Mouse (Mus musculus): Measurements from ENCODE around the gene Oprd1.

The Oprd1 gene

DNA sequence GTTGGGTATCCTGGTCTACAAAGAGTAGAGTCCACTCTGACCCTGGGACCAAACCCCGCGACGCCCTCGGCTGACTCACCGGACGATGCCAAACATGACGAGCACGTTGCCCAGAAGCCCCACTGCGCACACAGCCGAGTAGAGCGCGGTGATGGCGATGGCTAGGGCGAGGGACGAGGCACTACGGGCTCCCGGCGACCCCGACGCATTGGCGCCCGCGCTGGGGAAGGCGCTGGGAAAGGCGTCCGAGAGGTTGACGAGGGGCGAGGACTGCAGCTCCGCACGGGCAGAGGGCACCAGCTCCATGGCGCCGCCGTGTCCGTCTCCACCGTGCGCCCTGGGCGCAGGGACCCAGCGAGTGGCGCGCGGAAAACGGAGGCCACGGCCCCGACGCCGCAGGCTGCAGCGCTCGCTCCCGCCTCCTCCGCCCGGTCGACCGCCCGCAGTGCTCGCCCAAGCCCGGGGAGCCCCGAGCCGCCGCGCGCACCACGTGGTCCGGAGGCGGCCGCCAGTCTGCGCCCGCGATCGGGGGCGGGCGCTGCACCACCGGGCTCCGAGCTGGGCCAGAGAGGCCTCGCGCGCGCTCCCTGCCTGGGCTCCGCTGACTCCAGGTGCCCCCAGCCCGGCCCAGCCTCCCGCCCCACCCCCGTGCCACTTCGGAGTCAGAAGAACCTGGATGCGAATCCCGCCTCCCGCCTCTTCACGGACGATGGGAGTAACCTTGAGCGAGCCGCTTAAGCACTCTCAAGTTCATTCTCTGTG, at the start of gene Oprd1:
Oprd1 (minus strand) TSS at position 407 of the 762 bp plus-strand sequence.
- DNase-seq (ENCODE audit: low read depth, low spot score) = no peak

DNA sequence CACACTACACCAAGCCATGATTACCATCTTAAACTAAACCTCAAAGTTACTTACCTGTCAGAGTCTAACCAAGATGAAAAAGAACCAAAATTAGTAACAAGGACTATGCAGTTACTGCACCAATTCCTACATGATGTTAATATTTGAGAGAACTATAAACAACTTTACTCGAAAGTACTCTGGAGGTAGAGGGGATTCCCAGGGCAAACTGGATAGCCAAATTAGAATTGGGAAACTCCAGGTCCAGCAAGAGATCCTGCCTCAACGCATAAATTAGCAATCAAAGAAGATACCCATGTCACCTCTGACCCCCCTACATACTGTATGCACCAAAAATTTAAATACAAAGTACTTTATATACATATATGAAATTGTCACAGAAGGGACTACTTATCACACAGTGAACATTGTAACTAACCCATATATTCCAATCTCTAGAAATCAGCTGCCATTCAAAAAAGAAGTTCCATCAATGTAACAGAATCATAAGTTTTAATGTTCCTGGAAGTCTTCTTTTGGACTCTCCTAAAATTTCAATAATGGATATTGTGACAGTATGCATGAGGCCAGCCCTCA, 43.6 kb upstream of the Oprd1 start:
- DNase-seq (ENCODE audit: low read depth, low spot score) = no peak

DNA sequence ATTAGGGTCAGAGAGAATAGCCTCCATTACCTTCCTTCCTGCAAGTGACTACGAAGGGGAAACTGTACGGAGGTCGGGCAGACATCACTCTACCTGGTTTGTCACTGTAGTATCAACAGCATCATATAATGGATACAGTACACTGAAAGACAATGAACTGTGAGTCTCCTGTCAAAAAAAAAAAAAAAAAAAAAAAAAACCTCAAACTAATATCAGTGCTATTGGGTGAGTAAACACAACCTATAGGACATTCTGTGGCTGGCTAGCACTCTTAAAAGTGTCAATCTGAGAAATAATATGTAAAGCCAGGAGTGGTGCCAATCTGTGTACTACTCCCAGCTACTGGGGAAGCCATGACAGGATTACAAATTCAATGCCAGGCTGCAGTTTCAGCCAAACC, 38.9 kb upstream of the Oprd1 start:
- DNase-seq (ENCODE audit: low read depth, low spot score) = no peak

DNA sequence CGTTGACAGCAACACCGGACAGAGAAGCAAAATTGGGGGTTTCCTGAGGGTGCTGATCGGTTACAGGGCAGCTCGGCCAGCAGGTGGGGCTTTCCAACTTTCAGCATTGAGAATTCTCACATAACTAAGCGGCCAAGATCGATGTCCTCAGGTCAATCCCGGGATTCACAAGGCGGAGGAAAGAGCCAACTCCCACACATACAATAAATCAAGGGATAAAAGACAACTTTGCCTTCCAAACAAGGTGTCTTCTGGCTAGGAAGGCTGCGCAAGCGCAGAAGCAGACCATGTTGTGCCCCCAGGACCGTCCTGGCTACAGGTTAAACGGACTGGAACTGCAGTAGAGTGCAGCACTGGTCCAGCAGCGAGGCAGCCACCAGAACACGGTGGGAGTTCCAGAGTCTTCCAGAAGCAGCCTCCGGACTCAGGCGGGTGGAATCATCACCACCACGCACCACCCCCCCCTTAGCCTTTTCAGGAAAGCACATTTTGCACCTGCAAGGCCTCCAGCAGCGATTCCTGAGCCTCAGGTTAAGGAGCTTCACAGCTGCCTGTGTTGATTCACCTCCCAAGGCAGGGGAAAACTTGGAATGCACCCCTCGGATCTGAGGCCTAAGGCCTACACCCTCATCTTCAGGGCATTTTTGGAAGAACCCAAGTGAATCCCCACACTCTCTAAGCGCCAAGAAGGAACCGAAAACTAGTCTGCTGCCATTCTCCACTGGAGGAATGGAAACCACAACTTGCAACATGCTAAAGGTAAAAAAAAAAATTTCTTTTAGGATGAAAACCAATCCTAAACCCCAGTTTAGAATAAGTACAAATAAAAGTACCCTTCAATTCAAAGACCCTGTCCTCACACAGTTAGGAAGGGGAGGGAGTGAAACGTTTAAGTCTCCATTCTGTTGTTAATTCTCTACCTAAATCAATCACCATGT, 37.7 kb upstream of the Oprd1 start:
- DNase-seq (ENCODE audit: low read depth, low spot score) = no peak

DNA sequence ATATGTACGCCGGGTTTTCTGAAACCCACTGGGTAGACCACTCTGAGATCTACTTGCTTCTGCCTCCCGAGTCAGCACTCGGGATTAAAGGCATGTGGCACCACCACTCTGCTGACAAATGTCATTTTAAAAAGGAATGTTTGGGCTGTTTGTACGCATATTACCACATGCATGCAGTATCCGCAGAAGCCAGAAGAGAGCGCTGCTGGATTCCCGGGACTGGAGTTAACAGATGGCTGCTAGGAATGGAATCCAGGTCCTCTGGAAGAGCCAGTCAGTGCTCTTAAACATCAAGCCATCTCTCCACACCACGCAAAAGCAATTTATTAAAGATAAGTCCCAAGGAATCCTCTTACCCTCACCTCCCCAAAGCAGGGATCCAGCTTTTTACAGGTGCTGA, 36.4 kb upstream of the Oprd1 start:
- no peak for DNase-seq (ENCODE audit: low read depth, low spot score)

DNA sequence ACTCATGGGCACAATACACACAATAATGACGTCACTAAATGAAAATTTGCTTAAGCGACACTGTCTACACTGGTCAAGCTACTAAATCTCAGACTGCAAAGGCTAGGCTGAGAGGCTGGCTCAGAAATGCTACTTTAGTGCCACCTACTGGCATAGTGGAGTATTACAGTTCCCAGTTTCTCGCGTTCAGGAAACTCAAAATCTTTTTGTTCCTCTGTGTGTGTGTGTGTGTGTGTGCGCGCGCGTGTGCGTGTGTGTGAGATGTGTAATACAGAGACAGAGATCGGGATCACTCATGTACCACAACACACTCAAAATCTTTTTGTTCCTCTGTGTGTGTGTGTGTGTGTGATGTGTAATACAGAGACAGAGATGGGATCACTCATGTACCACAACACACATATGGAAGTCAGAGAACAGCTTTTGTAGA, 34.4 kb upstream of the Oprd1 start:
- DNase-seq (ENCODE audit: low read depth, low spot score) = peak; percentile 68

DNA sequence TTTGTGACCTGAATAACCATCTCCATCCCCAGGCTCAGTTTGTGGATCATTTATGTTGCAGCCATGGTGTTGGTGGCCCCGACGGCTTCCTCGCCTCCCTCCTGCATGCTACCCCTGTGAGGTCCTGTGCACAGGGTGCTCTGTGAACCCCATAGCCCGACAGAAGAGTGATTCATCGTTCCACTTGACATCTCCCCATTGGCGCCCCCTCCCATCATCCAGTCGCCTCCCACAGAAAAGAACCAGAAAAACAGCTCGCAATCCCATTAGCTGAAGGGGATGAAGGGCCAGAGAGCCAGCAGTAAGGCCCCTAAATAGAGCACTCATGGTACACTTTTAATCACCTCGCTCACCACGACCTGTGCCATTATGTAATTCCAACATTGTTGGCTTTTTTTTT, 32.2 kb upstream of the Oprd1 start:
- no peak for DNase-seq (ENCODE audit: low read depth, low spot score)

DNA sequence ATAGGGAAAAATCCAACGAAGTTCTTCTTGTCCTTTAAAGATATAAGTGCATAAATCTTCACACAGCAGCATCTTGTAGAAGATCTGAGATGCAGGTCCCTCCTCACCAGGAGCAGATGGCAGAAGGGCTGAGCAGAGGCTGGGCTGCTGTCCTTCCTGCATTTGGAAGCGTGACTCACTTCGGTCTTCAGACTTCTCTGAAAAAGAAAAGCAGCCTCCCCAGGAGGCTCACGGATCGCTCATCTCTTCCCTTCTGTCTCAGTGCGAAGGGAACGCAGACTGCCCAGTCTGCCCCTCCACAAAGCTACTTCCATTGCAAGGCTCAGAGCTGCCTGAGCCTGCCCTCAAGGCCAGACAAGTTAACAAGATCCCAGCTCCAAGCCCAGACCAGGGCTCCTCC, 26.6 kb upstream of the Oprd1 start:
- no peak for DNase-seq (ENCODE audit: low read depth, low spot score)

DNA sequence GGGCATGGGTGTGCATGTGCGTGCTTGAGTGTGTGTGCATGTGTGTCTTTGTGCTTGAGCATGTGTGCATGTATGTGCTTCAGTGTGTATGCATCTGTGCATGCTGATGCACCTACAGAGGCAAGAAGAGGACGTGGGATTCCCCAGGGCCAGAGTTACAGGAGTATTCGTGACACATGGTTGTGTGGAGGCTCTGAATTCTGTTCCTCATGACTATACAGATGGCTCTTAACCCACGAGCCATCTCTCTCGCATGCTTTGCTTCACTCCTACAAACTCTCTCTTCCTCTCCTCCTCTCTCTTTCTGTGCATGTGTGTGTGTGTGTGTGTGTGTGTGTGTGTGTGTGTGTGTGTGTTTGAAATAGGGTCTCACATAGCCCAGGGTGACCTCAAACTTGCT, 25.5 kb upstream of the Oprd1 start:
- no peak for DNase-seq (ENCODE audit: low read depth, low spot score)

DNA sequence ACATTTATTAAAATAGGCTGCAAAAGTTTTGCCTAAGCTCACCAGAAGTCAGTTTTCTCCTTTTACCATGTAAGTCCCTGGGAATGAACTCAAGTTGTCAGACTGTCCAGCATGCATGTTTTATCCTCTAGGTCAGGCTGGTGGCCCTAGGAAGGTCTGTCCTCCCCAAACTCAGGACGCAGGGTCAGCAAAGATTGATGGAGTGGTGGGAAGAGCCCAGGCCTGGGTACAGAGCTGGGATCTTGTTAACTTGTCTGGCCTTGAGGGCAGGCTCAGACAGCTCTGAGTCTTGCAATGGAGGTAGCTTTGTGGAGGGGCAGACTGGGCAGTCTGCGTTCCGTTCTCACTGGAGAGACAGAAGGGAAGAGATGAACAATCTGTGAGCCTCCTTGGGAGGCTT, 25.0 kb upstream of the Oprd1 start:
- DNase-seq (ENCODE audit: low read depth, low spot score) = no peak

DNA sequence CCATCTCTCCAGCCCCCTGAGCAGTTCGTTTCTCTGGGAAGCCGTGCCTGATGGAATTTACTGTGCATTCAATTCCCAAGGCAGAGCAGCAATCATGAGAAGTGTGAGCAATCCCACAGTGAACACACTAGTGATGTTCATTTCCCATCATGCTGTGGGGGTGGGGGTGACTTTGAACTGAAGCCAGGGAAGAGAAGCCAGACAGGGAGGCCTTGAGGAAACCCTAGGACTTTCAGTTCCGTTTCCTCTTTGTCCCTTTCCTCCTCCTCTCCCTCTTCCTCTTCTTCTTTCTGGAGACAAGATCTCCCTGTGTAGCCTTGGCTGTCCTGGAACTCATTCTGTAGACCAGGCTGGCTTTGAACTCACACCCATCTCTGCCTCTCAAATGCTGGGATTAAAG, 23.1 kb upstream of the Oprd1 start:
- DNase-seq (ENCODE audit: low read depth, low spot score) = no peak

DNA sequence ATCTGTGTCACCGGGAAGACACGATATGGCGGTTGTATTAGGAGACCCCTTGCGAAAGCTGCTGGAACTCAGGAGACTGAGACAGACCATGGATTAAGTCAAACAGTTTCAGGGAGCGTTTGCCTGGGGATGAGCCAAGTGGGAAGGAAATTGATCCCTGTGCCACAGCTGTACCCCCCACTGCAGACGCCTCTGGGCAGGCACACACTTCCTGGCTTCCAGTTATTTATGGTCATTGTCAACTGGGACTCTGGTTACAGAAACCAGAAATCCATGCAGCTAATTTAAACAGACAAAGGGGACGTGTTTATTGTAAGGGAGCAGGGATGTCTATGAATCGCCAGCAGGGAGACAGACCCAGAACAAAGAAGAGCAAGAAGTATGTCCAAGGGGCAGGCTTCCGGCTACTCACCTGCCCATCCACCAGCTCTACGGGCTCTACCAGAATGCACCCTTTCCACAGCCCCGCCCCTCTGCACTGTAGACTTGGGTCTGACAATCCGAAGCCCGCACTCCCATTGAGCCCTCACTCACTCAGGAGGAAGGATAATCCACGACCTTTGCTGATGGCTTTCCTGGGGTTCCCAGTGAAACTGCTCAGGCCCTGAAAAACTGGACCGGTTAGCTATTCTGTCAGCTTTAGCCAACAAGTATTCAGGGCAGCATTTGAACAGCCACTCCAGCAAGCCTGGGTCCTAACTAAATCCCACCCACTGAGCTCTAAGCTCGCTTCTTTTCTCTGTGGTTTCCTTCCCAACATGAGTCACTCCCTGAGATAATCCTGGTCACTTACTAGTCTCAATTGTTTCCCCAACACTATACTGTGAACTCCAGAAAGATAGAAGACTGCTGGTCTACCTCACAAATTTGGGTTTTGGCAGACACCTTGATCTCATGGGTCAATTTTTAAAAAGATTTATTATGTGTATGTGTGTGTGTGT, 22.3 kb upstream of the Oprd1 start:
- DNase-seq (ENCODE audit: low read depth, low spot score) = no peak

DNA sequence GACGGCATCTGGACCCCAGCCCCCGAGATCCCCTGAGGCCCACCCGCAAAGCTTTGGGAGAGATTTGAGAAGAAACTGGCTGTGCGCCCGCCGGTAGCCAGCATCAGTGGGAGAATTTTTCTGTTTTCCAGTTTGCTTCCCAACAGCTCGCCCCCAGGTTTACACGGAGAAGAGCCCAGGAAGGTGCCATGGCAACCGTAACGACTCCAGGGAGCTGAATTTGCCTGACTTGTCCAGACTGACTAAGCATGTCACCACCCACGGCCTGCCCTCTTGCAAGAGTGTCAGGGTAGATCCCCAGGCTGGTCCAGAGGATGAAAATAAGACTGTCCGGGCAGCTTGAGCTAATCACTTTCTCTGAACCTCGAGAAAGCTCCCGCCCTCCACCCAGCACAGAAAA, 21.4 kb upstream of the Oprd1 start:
- DNase-seq (ENCODE audit: low read depth, low spot score) = no peak

DNA sequence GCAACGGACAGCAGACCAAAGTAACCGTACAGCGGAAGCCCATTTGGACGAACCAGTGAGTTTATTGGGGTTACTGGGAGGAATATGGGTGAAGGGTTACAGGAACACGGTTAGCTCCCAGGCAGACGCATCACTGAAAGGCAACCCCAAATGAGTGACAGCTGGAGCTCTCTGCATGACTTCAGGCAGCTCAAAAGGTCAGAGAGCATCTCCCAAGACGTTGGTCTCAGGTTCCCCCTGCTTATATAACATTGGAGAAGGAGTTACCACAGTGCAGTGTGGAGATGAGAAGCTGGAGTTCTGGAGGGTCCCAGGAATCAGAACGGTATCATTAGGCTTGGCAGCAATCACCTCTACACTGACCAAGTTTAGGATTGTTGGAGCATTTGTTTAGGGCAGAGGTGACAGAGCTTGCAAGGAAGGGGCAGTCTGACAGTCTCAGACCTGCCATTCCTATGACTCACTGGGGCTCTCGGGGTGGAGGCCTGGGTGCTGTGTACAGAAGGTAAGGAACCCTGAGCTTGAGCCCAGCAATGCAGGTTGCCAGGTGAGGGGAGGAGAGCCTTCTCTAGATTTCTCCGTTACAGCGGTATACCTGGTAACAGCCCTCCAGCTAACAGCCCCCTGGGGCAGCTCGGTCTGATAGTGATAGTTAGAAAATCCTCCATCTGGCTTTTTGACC, 12.8 kb upstream of the Oprd1 start:
- no peak for DNase-seq (ENCODE audit: low read depth, low spot score)

DNA sequence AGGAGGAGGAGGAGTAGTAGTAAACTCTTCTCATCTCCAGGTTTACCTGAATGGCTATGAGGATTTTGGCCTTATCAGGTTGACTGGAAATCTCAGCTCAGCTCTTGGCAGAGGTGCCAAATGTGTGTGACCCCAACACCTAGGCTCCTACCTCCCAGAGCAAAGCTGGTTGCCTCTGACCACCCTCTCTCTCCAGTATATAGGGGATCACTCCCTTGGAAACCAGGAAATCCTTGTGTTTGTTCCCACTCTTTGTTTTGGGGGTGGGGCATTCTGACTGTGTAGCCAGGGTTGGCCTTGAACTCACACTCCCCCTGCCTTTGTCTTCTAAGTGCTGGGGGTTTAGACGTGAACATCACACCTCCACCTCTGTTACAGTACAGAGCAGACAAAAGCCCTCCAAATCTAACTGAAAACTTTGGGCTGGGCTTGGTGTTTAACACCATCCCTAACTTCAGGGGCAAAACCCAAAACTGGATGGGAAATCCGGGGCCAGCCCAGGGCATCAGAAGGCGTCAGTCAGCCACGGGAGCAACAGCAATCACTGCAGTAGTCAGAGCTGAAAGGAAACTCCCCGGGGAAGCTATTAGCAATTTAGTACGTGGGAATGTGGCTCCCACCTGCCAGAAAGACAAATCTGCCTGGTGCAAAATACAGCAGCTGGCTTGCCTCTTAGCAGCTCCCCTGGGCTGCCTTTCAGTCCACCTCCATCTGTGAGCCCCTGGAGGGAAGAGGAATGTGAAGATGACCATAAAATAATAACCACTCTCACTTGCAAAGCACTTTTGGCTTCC, 10.8 kb upstream of the Oprd1 start:
- DNase-seq (ENCODE audit: low read depth, low spot score) = no peak

DNA sequence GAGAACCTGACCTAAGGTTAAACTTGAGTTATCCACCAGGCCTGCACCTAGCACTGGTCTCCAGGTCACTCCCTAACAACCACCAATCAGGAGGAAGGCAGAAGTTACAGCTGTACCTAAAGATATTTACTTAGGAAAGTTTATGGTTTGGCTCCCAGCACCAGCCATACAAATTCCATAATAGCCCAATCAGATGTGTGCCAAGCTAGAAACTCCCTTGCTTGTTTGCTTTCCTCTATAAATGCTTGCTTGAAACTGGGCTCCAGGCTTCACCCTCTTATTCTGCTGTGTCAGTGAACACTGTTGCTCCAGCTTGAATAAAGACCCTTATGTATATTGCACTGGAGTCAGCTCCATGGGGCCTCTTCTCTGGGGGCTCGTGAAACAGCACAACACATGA, 7.4 kb upstream of the Oprd1 start:
- no peak for DNase-seq (ENCODE audit: low read depth, low spot score)

DNA sequence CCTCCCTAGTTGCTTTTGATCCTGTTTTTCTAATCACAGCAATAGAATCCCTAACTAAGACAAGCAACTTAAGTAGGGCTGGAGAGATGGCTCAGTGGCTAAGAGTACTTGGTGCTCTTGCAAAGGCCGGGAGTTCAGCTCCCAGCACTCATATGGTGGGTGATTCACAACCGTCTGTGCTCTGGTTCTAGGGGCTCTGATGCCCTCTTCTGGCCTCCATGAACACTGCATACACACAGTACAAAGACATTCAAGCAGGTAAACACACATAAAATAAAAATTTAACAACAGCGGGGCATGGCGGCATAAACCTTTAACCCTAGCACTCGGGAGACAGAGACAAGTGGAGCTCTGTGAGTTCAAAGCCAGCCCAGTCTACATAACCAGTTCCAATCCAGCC, 1.9 kb upstream of the Oprd1 start:
- no peak for DNase-seq (ENCODE audit: low read depth, low spot score)

DNA sequence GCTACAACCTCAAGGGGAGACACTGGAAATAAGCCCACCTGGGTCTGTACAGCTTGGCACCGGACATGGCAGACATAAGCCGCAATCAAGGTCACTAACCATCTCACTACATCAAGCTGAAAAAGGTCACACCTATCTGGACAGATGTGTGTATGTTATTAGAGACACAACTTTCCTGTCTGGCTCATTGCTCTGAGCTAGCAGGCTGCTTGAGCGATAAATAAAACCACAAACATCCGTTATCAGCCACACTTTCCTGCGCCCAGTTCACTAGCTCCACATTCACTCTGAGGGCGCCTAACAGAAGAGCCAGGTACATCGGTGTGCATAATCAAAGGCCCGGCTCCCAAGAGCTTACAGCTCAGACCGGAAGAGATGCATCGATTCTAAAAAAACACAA, 806 bp upstream of the Oprd1 start:
- DNase-seq (ENCODE audit: low read depth, low spot score) = no peak

DNA sequence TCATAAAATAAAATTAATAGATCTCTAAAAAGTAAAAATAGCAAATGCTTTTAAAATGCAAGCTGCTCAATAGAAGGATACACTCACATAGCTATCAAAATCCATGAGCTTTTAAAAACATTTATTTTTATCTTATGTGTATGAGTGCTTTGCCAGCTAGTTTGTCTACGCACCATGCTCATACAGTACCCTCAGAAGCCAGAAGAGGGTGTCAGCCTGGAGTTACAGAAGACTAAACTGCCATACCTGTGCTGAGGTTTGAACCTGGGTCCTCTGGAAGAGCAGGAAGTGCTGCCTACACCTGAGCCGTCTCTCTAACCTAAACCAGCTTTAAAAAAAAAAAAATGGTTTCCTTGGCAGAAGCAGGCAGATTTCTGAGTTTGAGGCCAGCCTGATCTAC, 5.6 kb downstream of the Oprd1 start:
- no peak for DNase-seq (ENCODE audit: low read depth, low spot score)

DNA sequence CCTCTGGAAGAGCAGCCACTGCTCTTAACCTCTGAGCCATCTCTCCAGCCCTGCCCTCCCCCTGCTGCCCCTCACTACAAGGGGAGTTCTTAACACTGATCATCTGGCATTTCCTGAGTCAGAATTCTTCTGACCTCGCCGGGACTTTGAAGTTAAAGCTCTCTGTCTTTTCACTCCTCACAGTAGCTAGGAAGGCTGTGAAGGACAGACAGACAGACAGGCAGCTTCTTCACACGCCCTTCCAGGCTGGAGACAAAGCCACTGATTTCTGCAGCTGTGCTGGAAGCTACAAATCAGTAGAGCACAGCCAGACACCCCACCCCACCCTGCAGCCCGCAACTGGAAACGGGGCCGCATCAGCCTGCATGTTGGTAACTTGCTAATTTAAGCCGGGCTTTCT, 7.3 kb downstream of the Oprd1 start:
- no peak for DNase-seq (ENCODE audit: low read depth, low spot score)

Measured in retina, postnatal 7 days (tissue).